Mouse (Mus musculus) gastrocnemius, adult 2 months (tissue): ENCODE data around the gene Zfp827. TPM values are rescaled to one million over a fixed set of nuclear protein-coding genes. Genes with fewer than 3 reads are reported as not detected.

ENCODE experiments used
- DNase-seq: peaks from one replicate; pipeline ENCODE4 v3.0.0; 2022
- H3K27ac ChIP-seq: fragments of 200-600 bp; 2 replicates; pipeline ENCODE4 v1.8.1; 2022; ENCODE audit warnings: mild to moderate bottlenecking
- H3K4me3 ChIP-seq: fragments of 200-600 bp; 2 replicates; pipeline ENCODE4 v1.8.1; 2022; ENCODE audit warnings: mild to moderate bottlenecking, moderate library complexity
- CTCF ChIP-seq: fragments of 200-600 bp; IDR thresholded peaks from 2 replicates; pipeline ENCODE4 v1.8.1; 2022; ENCODE audit warnings: antibody characterized with exemption, mild to moderate bottlenecking, moderate library complexity
- intact Hi-C: fragments of 180-260 bp; cut with DNase I; formaldehyde crosslinking; loops from one replicate; pipeline ENCODE4 v1.15.1; 2025
- total RNA-seq, 2 experiments: library from RNA; stranded (reverse); gene quantifications; 2 replicates each; pipeline ENCODE4 v1.2.3; 2021

The Zfp827 gene
- total RNA-seq, 2 experiments from 2014 or later, result 2.7 to 7.1 TPM

GRCm38 (mm10) chr8:79225586-79225985, 197.3 kb downstream of the Zfp827 start:
- DNase-seq, result no peak
- no peak overlapping the region for H3K4me3 ChIP-seq
- TF ChIP-seq CTCF, result no peak
- H3K27ac ChIP-seq, result no peak overlapping the region
- intact Hi-C loops, result no loop called here

GRCm38 (mm10) chr8:79226046-79226445, 197.8 kb downstream of the Zfp827 start:
- Histone ChIP-seq H3K27ac (no peak overlapping the region), H3K4me3 (no peak overlapping the region)
- TF ChIP-seq CTCF, result no peak
- intact Hi-C loops, result no loop called here
- DNase-seq, result no peak

GRCm38 (mm10) chr8:79227194-79227593, 199.0 kb downstream of the Zfp827 start:
- DNase-seq, result no peak
- intact Hi-C loops, result no loop called here
- Histone ChIP-seq H3K27ac (no peak overlapping the region), H3K4me3 (no peak overlapping the region)
- TF ChIP-seq CTCF, result no peak

GRCm38 (mm10) chr8:79227916-79228315, 199.7 kb downstream of the Zfp827 start:
- intact Hi-C loops, result no loop called here
- no peak for TF ChIP-seq CTCF
- Histone ChIP-seq H3K4me3 (no peak overlapping the region), H3K27ac (no peak overlapping the region)
- DNase-seq, result no peak

DNA sequence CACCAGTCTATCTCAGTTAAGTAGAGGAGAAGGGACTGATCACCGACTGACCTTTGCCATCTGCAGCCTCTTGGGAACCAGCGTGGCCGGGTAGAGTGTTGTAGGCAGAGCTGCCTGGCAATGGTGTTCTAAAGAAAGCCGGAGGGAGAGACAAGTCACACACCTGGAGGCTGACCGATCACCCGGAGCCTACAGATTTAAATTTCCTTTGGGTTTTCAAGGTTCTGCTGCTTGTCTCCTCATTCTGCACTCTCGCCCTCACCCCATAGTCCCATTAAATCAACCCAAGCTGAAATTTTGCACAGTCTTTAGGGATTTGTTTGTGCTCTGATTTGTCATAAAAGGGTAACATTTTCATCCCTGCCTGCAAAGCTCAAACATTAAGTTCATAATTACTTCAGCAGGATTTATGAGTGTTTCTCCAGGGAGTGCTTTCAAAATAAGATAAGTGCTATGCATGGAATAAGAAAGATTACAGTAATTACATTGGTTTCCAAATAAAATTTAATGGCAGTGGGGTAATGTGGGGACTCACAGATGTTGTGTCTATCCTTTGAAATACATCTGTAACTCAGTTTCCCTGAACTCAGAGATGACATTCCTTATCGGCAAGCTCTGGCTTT, 201.1 kb downstream of the Zfp827 start:
- intact Hi-C loops, result no loop called here
- H3K27ac ChIP-seq, result no peak overlapping the region
- DNase-seq, result no peak
- H3K4me3 ChIP-seq, result no peak overlapping the region
- TF ChIP-seq CTCF, result no peak

GRCm38 (mm10) chr8:79239320-79239719, 211.1 kb downstream of the Zfp827 start:
- TF ChIP-seq CTCF, result no peak
- intact Hi-C loops, result no loop called here
- no peak for DNase-seq
- Histone ChIP-seq H3K4me3 (no peak overlapping the region), H3K27ac (no peak overlapping the region)

DNA sequence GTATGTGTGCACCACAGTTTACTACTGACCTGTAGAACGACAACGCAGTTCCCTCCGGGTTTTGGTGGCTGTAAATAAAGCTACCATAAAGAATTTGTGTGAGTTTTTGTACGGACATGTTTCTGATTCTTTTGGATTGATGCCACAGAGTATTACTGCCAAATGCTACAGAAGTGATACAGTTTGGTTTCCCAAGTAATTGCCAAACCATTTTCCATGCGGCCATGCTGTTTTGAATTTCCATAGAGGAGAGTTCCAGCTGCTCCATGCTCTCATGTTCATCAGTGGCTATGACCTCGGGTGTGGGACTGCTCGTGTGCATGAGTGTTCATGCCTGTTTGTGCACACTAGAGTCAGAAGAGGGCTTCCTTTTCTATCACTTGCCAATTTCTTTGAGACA, 211.8 kb downstream of the Zfp827 start:
- intact Hi-C loops, result no loop called here
- no peak for DNase-seq
- no peak overlapping the region for H3K27ac ChIP-seq
- no peak overlapping the region for H3K4me3 ChIP-seq
- no peak for TF ChIP-seq CTCF

Other genes starting within 250 kb of the Zfp827 start
- gene Lsm6, start 207.3 kb upstream of the Zfp827 start, total RNA-seq, result 100 to 1,000 TPM in 1 of 2 experiments, 10 to 100 TPM in 1; 75.0 to 107 TPM
- not detected for gene 1700011L22Rik, start 220.1 kb downstream of the Zfp827 start, total RNA-seq